Mouse (Mus musculus): ENCODE measurements around the gene Sox5. TPM values are rescaled to one million over a fixed set of nuclear protein-coding genes. Genes with fewer than 3 reads are reported as not detected.

Gene Sox5
- polyA plus RNA-seq, 1 experiment from 2014 or later, result 34.8 TPM

GRCm38 (mm10) chr6:144307551-144308149 is 474.1 kb downstream of the Sox5 start:
- no peaks in the 10 kb centered on the region; the same call in 1 of the 2 replicates for H3K4me1 ChIP-seq
- H3K4me2 ChIP-seq, result no peak overlapping the region
- no peak overlapping the region for H3K27ac ChIP-seq (replicated peaks)
- H3K9me3 ChIP-seq (replicated peaks), result no peaks in the 10 kb centered on the region
- ATAC-seq (ENCODE audit: low FRiP score), result no peak
- H3K27me3 ChIP-seq (replicated peaks), result no peaks in the 10 kb centered on the region
- H3K4me3 ChIP-seq (replicated peaks), result no peak overlapping the region
- whole genome bisulfite sequencing, result 92% methylated on average over 12 of the region's 12 CpGs
- H3K9ac ChIP-seq (replicated peaks), result no peak overlapping the region
- H3K36me3 ChIP-seq, result no peaks in the 10 kb centered on the region

GRCm38 (mm10) chr6:144302823-144303222 is 479.0 kb downstream of the Sox5 start:
- no peaks in the 10 kb centered on the region for H3K9me3 ChIP-seq (replicated peaks)

DNA sequence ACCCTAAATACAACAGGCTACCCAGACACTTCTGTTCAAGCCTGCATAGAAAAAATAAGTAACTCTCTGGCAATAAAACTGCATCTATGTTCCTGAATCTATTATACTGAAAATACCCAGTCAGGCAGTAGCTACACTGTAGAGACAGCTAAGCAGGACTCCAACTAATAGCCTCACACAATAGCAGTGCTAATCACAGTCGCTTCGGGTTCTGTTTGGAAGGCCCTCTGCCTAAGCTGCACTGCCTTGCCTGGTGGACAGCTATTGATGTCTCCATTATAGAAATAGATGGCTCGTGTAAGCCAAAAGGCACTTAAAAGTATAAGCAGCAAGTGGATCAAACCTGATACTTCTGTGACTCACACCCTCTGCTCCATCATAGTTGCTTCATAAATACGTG is 480.7 kb downstream of the Sox5 start:
- Histone ChIP-seq H3K4me3 (replicated peaks) (no peak overlapping the region), H3K4me1 (0 out of 2 replicates have a peak, but pooled peaks cover 7% of the 10 kb centered on the region), H3K27me3 (replicated peaks) (no peaks in the 10 kb centered on the region), H3K36me3 (no peaks in the 10 kb centered on the region), H3K9ac (replicated peaks) (no peak overlapping the region), H3K27ac (replicated peaks) (no peak overlapping the region), H3K9me3 (replicated peaks) (0 out of 2 replicates have a peak, but pooled peaks cover under 1% of the 10 kb centered on the region), H3K4me2 (no peak overlapping the region)
- no peak for ATAC-seq (ENCODE audit: low FRiP score)
- WGBS, result 41% methylated on average over 4 of the region's 4 CpGs

More at GRCm38 (mm10) chr6:144302823-144303222, 479.0 kb downstream of the Sox5 start:
- Histone ChIP-seq H3K27me3 (replicated peaks) (no peaks in the 10 kb centered on the region), H3K4me2 (no peak overlapping the region), H3K9ac (replicated peaks) (no peak overlapping the region), H3K27ac (replicated peaks) (no peak overlapping the region), H3K4me1 (0 out of 2 replicates have a peak, but pooled peaks cover 7% of the 10 kb centered on the region), H3K36me3 (no peaks in the 10 kb centered on the region), H3K4me3 (replicated peaks) (no peak overlapping the region)
- 90% methylated on average over 6 of the region's 6 CpGs for WGBS
- no peak for ATAC-seq (ENCODE audit: low FRiP score)

DNA sequence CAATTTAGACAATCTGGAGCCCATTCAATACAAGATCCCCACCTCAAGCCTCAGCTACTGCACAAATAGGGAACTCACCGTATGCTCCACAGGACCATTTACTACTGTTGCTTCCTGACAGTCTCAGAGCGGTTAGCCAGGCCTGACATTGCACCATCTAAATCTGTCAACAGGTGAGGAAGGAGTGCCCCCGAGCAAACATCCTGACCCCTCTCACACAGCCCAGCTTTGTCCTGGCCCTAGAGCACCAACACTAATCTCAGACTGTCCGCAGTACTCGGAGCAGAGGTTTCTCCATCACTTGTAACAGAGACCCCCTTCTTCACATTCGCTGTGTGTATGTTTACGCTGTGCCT is 482.3 kb downstream of the Sox5 start:
- Histone ChIP-seq H3K27ac (replicated peaks) (no peak overlapping the region), H3K4me3 (replicated peaks) (no peak overlapping the region), H3K4me1 (0 out of 2 replicates have a peak, but pooled peaks cover 7% of the 10 kb centered on the region), H3K9me3 (replicated peaks) (0 out of 2 replicates have a peak, but pooled peaks cover 5% of the 10 kb centered on the region), H3K27me3 (replicated peaks) (no peaks in the 10 kb centered on the region), H3K9ac (replicated peaks) (no peak overlapping the region), H3K4me2 (no peak overlapping the region), H3K36me3 (no peaks in the 10 kb centered on the region)
- WGBS, result 68% methylated on average over 7 of the region's 7 CpGs
- ATAC-seq (ENCODE audit: low FRiP score), result no peak

GRCm38 (mm10) chr6:144298641-144299502 is 482.9 kb downstream of the Sox5 start:
- H3K27ac ChIP-seq (replicated peaks), result no peak overlapping the region
- ATAC-seq (ENCODE audit: low FRiP score), result no peak
- H3K4me1 ChIP-seq, result 0 out of 2 replicates have a peak, but pooled peaks cover 7% of the 10 kb centered on the region
- 82% methylated on average over 23 of the region's 23 CpGs for WGBS
- no peaks in the 10 kb centered on the region for H3K36me3 ChIP-seq
- H3K9ac ChIP-seq (replicated peaks), result no peak overlapping the region
- H3K27me3 ChIP-seq (replicated peaks), result no peaks in the 10 kb centered on the region
- no peak overlapping the region for H3K4me2 ChIP-seq
- 0 out of 2 replicates have a peak, but pooled peaks cover 5% of the 10 kb centered on the region for H3K9me3 ChIP-seq (replicated peaks)
- no peak overlapping the region for H3K4me3 ChIP-seq (replicated peaks)

GRCm38 (mm10) chr6:144297846-144298245 is 483.9 kb downstream of the Sox5 start:
- no peaks in the 10 kb centered on the region for H3K27me3 ChIP-seq (replicated peaks)
- H3K9ac ChIP-seq (replicated peaks), result no peak overlapping the region
- H3K27ac ChIP-seq (replicated peaks), result no peak overlapping the region
- 84% methylated on average over 5 of the region's 5 CpGs for WGBS
- H3K9me3 ChIP-seq (replicated peaks), result 0 out of 2 replicates have a peak, but pooled peaks cover 5% of the 10 kb centered on the region
- 0 out of 2 replicates have a peak, but pooled peaks cover 7% of the 10 kb centered on the region for H3K4me1 ChIP-seq
- no peak for ATAC-seq (ENCODE audit: low FRiP score)
- no peak overlapping the region for H3K4me3 ChIP-seq (replicated peaks)
- no peaks in the 10 kb centered on the region for H3K36me3 ChIP-seq
- H3K4me2 ChIP-seq, result no peak overlapping the region

DNA sequence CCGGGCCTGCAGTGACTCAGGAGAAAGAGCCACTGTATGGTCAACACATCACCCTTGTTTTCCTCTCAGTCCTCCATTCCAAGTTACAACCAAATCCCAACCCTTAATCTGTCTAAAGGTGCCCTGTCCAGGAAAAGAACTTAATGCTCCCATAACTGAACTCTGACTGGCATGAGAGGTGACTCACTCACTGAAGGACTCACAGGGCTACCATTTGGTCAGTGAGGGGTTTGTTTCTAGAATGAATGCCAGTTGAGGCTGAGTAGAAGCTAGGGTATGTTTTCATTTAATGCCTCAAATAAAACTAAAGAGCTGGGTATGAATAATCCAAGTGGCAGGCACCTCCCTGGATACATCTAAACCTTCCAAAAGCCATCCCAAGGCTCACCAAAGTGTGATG is 484.6 kb downstream of the Sox5 start:
- H3K36me3 ChIP-seq, result no peaks in the 10 kb centered on the region
- no peak overlapping the region for H3K4me2 ChIP-seq
- no peak overlapping the region for H3K27ac ChIP-seq (replicated peaks)
- no peak for ATAC-seq (ENCODE audit: low FRiP score)
- H3K27me3 ChIP-seq (replicated peaks), result no peaks in the 10 kb centered on the region
- H3K4me3 ChIP-seq (replicated peaks), result no peak overlapping the region
- H3K4me1 ChIP-seq, result 0 out of 2 replicates have a peak, but pooled peaks cover 7% of the 10 kb centered on the region
- H3K9ac ChIP-seq (replicated peaks), result no peak overlapping the region
- 0 out of 2 replicates have a peak, but pooled peaks cover 5% of the 10 kb centered on the region for H3K9me3 ChIP-seq (replicated peaks)
- 93% methylated on average over 1 of the region's 1 CpGs for WGBS

GRCm38 (mm10) chr6:144291526-144291925 is 490.3 kb downstream of the Sox5 start:
- H3K4me1 ChIP-seq, result no peaks in the 10 kb centered on the region
- 78% methylated on average over 4 of the region's 4 CpGs for WGBS
- H3K27ac ChIP-seq (replicated peaks), result no peak overlapping the region
- no peak overlapping the region for H3K4me2 ChIP-seq
- 0 out of 2 replicates have a peak, but pooled peaks cover 5% of the 10 kb centered on the region for H3K9me3 ChIP-seq (replicated peaks)
- no peaks in the 10 kb centered on the region for H3K36me3 ChIP-seq
- no peak overlapping the region for H3K4me3 ChIP-seq (replicated peaks)
- H3K27me3 ChIP-seq (replicated peaks), result no peaks in the 10 kb centered on the region
- H3K9ac ChIP-seq (replicated peaks), result no peak overlapping the region
- no peak for ATAC-seq (ENCODE audit: low FRiP score)

- WGBS, result 79% methylated on average over 4 of the region's 4 CpGs
- no peak for ATAC-seq (ENCODE audit: low FRiP score)
- Histone ChIP-seq H3K4me2 (no peak overlapping the region), H3K4me3 (replicated peaks) (no peak overlapping the region), H3K27ac (replicated peaks) (no peak overlapping the region), H3K4me1 (no peaks in the 10 kb centered on the region), H3K27me3 (replicated peaks) (no peaks in the 10 kb centered on the region), H3K9ac (replicated peaks) (no peak overlapping the region), H3K9me3 (replicated peaks) (no peaks in the 10 kb centered on the region), H3K36me3 (no peaks in the 10 kb centered on the region)
These were observed 495.7 kb downstream of the Sox5 start for GRCm38 (mm10) chr6:144286122-144286521.

DNA sequence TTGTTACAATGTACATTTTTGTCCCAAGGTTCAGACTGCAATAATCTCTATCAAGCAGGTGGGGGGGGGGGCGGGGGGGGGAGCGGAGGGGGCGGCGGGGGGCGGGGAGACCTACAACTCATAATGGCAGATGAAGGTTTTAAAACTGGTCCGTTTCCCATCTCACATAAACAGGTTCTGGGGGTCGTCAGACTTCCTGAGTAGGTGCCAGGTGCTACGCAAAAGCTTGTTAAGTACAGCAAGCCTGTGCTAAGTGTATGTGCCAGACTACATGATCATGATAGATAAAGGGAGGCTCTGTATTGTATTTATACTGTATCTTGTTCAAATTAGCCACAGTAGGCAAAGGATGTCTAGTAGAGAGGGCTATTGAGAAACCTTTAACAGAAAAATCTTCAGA is 498.6 kb downstream of the Sox5 start:
- Histone ChIP-seq H3K4me1 (no peaks in the 10 kb centered on the region), H3K36me3 (no peaks in the 10 kb centered on the region), H3K27me3 (replicated peaks) (no peaks in the 10 kb centered on the region), H3K27ac (replicated peaks) (no peak overlapping the region), H3K4me2 (no peak overlapping the region), H3K4me3 (replicated peaks) (no peak overlapping the region), H3K9me3 (replicated peaks) (no peaks in the 10 kb centered on the region), H3K9ac (replicated peaks) (no peak overlapping the region)
- no peak for ATAC-seq (ENCODE audit: low FRiP score)
- WGBS, result 62% methylated on average over 8 of the region's 8 CpGs

GRCm38 (mm10) chr6:144282756-144283155 is 499.0 kb downstream of the Sox5 start:
- H3K9ac ChIP-seq (replicated peaks), result no peak overlapping the region
- H3K27me3 ChIP-seq (replicated peaks), result no peaks in the 10 kb centered on the region
- H3K4me3 ChIP-seq (replicated peaks), result no peak overlapping the region
- no peaks in the 10 kb centered on the region for H3K4me1 ChIP-seq
- no peak overlapping the region for H3K27ac ChIP-seq (replicated peaks)
- H3K4me2 ChIP-seq, result no peak overlapping the region
- no peak for ATAC-seq (ENCODE audit: low FRiP score)
- whole genome bisulfite sequencing, result 83% methylated on average over 12 of the region's 12 CpGs
- H3K9me3 ChIP-seq (replicated peaks), result no peaks in the 10 kb centered on the region
- no peaks in the 10 kb centered on the region for H3K36me3 ChIP-seq

DNA sequence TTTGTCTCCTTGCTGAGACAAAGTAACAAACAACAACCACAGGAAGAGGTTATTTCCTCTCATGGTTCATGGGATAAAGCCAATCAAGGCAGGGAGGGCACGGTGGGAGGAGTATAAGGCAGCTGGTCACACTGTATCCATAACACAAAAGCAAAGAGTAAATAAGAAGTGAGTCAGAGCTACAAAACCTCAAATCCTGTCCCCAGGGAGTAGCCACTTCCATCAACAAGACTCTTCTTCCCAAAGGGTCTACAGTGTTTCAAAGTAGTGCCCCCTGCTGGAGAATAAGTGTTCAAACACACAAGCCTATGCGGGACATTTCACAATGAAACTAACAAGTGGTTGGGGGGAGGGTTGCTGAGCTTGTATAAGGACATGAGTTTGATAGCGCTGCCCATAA is 500.1 kb downstream of the Sox5 start:
- no peaks in the 10 kb centered on the region for H3K4me1 ChIP-seq
- no peaks in the 10 kb centered on the region for H3K27me3 ChIP-seq (replicated peaks)
- H3K4me2 ChIP-seq, result no peak overlapping the region
- no peak overlapping the region for H3K9ac ChIP-seq (replicated peaks)
- 98% methylated on average over 3 of the region's 3 CpGs for WGBS
- H3K4me3 ChIP-seq (replicated peaks), result no peak overlapping the region
- no peak overlapping the region for H3K27ac ChIP-seq (replicated peaks)
- H3K36me3 ChIP-seq, result no peaks in the 10 kb centered on the region
- H3K9me3 ChIP-seq (replicated peaks), result no peaks in the 10 kb centered on the region
- ATAC-seq (ENCODE audit: low FRiP score), result no peak

All from neural tube, embryonic 15.5 days (tissue).